Comparison of ENCODE assay signal across 16 mouse cellular contexts in the genomic region with DNA sequence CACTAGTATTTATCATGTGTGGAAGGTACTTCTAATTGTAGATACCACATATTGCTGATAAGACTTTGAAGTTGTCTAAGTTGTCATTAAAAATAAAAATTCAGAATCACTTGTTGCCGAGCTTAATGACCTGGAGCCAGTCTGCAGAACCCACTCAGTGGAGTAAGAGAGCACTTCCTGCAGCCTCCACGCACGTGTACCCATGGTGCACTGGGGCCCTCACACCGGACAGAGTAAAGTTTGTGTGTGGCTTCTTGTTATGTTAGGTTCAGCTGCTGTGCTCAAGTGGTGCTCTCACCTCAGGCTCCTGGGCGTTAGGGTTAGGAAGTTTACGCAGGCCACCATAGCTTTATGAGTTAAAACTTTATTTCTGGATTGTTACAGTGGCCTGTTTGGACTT. TPM values are rescaled to one million over a fixed set of nuclear protein-coding genes. Genes with fewer than 3 reads are reported as not detected.
"Had no signal": no experiment of that assay in that cellular context is flagged by ENCODE, and none has a peak within 500 bp of the region (broad histone marks: within the 10 kb centered on the region; RNA-seq: fewer than 3 reads in every experiment).

No protein-coding gene starts in this region.

- H3K4me3 ChIP-seq: kidney, embryonic 15.5 days; left cerebral cortex, adult 2 months; myocyte; neural tube, embryonic 15.5 days had no signal

- H3K27ac ChIP-seq: kidney, embryonic 15.5 days; left cerebral cortex, adult 2 months; neural tube, embryonic 15.5 days had no signal

- H3K4me1 ChIP-seq: kidney, embryonic 15.5 days; neural tube, embryonic 15.5 days had no signal

- H3K9me3 ChIP-seq: kidney, embryonic 15.5 days; neural tube, embryonic 15.5 days had no signal

- DNase-seq: kidney, postnatal 25 days; lung, adult 18-20 months; midbrain, embryonic 14.5 days; right cerebral cortex, adult 18-20 months; thymus, postnatal 36 days had no signal

- H3K27me3 ChIP-seq: kidney, embryonic 15.5 days; neural tube, embryonic 15.5 days had no signal

- H3K9ac ChIP-seq: kidney, embryonic 15.5 days; neural tube, embryonic 15.5 days had no signal

- H3K4me2 ChIP-seq: kidney, embryonic 15.5 days; neural tube, embryonic 15.5 days had no signal

RNA-seq across cellular contexts. Expression of a gene that starts 46.6 kb away (rescaled TPM):
- total RNA-seq: layer of hippocampus, postnatal 25 days; left cerebral cortex, adult 2 months; left cerebral cortex, postnatal 14 days; liver, adult 2 months; megakaryocyte-erythroid progenitor cell, adult 5-6 weeks had no signal
- polyA plus RNA-seq: kidney, embryonic 15.5 days; limb, embryonic 11.5 days; liver, adult 2 months; midbrain, embryonic 14.5 days; myocyte; neural tube, embryonic 11.5 days; neural tube, embryonic 15.5 days; small intestine, adult 2 months had no signal
